ENCODE assay signal across 10 mouse cellular contexts in the genomic region with DNA sequence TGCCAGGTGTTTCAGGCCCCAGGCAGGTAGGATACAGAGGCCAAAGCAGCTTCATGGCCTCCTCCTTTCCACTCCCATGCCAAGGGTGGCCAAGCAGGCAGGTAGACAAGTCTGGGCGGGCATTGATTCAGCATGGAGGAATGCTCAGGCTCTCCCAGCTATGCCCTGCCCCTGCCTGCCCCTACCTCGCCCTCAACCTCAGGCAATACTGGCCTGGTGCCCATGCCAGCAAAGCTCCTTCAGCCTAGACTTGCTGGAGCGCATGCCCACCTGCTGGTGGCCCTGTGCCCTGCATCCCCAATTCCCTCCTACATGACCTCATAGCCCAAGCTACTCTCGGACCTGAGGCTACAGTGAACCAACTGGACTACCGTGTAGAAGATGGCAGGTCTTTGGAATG. TPM values are rescaled to one million over a fixed set of nuclear protein-coding genes. Genes with fewer than 3 reads are reported as not detected.
DNase-seq lines count a peak whose midpoint lies in the region; ATAC-seq lines count a peak whose summit lies in the region.
"Had no signal": no experiment of that assay in that cellular context is flagged by ENCODE, and none has a peak within 500 bp of the region (broad histone marks: within the 10 kb centered on the region; RNA-seq: fewer than 3 reads in every experiment).

No protein-coding gene starts in this region.

- no peaks in the 10 kb centered on the region for H3K27me3 ChIP-seq in midbrain, embryonic 14.5 days (ENCODE audit: control insufficient read depth, insufficient read depth, low read length)
- peaks cover 9% of the 10 kb centered on the region; the same call in 1 of the 2 replicates for H3K27me3 ChIP-seq in forebrain, embryonic 12.5 days

- no peak overlapping the region for H3K27ac ChIP-seq in midbrain, embryonic 14.5 days (replicated peaks; ENCODE audit: low read depth, low read length)
- H3K27ac ChIP-seq in forebrain, embryonic 12.5 days, result no peak overlapping the region
- H3K27ac ChIP-seq: left cerebral cortex, adult 2 months had no signal

- no peak for ATAC-seq in CD4-positive, CD25-positive, alpha-beta regulatory T cell, adult 4 months
- no peak for ATAC-seq in midbrain, embryonic 14.5 days (ENCODE audit: low FRiP score, low TSS enrichment)
- ATAC-seq in forebrain, embryonic 12.5 days (ENCODE audit: low FRiP score), result no peak

- 80% methylated on average over 5 of the region's 5 CpGs for WGBS in midbrain, embryonic 14.5 days
- WGBS in forebrain, embryonic 12.5 days, result 79% methylated on average over 5 of the region's 5 CpGs

- no peak overlapping the region for H3K4me3 ChIP-seq in midbrain, embryonic 14.5 days (replicated peaks; ENCODE audit: low read depth, low read length)
- no peak overlapping the region for H3K4me3 ChIP-seq in forebrain, embryonic 12.5 days (replicated peaks)
- H3K4me3 ChIP-seq: left cerebral cortex, adult 2 months had no signal

- H3K9me3 ChIP-seq in midbrain, embryonic 14.5 days (ENCODE audit: control insufficient read depth, low read length), result no peaks in the 10 kb centered on the region
- no peaks in the 10 kb centered on the region for H3K9me3 ChIP-seq in forebrain, embryonic 12.5 days

- no peaks in the 10 kb centered on the region for H3K4me1 ChIP-seq in midbrain, embryonic 14.5 days (ENCODE audit: control insufficient read depth, insufficient read depth, low read length)
- peaks cover 4% of the 10 kb centered on the region; the same call in 1 of the 2 replicates for H3K4me1 ChIP-seq in forebrain, embryonic 12.5 days

- no peak overlapping the region for H3K9ac ChIP-seq in midbrain, embryonic 14.5 days (replicated peaks; ENCODE audit: low read length)
- H3K9ac ChIP-seq in forebrain, embryonic 12.5 days, result no peak overlapping the region

- H3K36me3 ChIP-seq in midbrain, embryonic 14.5 days (ENCODE audit: control insufficient read depth, insufficient read depth, low read length), result no peaks in the 10 kb centered on the region
- H3K36me3 ChIP-seq in forebrain, embryonic 12.5 days (replicated peaks), result no peaks in the 10 kb centered on the region

- peak; percentile 32 for DNase-seq in CD4-positive, CD25-positive, alpha-beta regulatory T cell, adult 2 months (ENCODE audit: low read depth, low spot score)
- peak; percentile 24 for DNase-seq in ovary, adult 18-20 months (ENCODE audit: low spot score)
- DNase-seq in ovary, postnatal 14 days (ENCODE audit: low spot score), result no peak
- DNase-seq in kidney, postnatal 4 days, result peak; percentile 65 to 77
- DNase-seq in urinary bladder, postnatal 14 days (ENCODE audit: low spot score), result peak; percentile 92
- DNase-seq in midbrain, embryonic 14.5 days, result no peak

- no peak overlapping the region for H3K4me2 ChIP-seq in midbrain, embryonic 14.5 days (ENCODE audit: low read length)
- no peak overlapping the region for H3K4me2 ChIP-seq in forebrain, embryonic 12.5 days

RNA-seq across cellular contexts. Expression of a gene that starts 2.7 kb away (rescaled TPM):
- polyA plus RNA-seq in CD4-positive, CD25-positive, alpha-beta regulatory T cell, adult 4 months (2017; shearing (Covaris generic)), result not detected
- not detected in 2 replicates for polyA plus RNA-seq in midbrain, embryonic 14.5 days (2014; fragmentation: Nextera tagmentation; extraction: Ambion mirVana)
- polyA plus RNA-seq in forebrain, embryonic 12.5 days (2016; fragmentation: Nextera tagmentation; extraction: Ambion mirVana), result not detected in 2 replicates
- polyA plus RNA-seq: neural tube, embryonic 14.5 days had no signal

RNA-seq across cellular contexts. Expression of a gene that starts 4.3 kb away (rescaled TPM):
- not detected for polyA plus RNA-seq in CD4-positive, CD25-positive, alpha-beta regulatory T cell, adult 4 months (2017; shearing (Covaris generic))
- not detected in 2 replicates for polyA plus RNA-seq in midbrain, embryonic 14.5 days (2014; fragmentation: Nextera tagmentation; extraction: Ambion mirVana)
- polyA plus RNA-seq in forebrain, embryonic 12.5 days (2016; fragmentation: Nextera tagmentation; extraction: Ambion mirVana), result 1.3 TPM in 1 of 2 replicates, not detected in the other

RNA-seq across cellular contexts. Expression of a gene that starts 23.3 kb away (rescaled TPM):
- 1,000 to 10,000 TPM; 1,098 to 1,582 TPM for polyA plus RNA-seq in CD4-positive, CD25-positive, alpha-beta regulatory T cell, adult 4 months (2017; shearing (Covaris generic))
- polyA plus RNA-seq in midbrain, embryonic 14.5 days (2014; fragmentation: Nextera tagmentation; extraction: Ambion mirVana), result 2.7 and 8.0 TPM in 2 replicates
- 5.4 and 6.3 TPM in 2 replicates for polyA plus RNA-seq in forebrain, embryonic 12.5 days (2016; fragmentation: Nextera tagmentation; extraction: Ambion mirVana)

RNA-seq across cellular contexts. Expression of a gene that starts 49.5 kb away (rescaled TPM):
- polyA plus RNA-seq in CD4-positive, CD25-positive, alpha-beta regulatory T cell, adult 4 months (2017; shearing (Covaris generic)), result 100 to 1,000 TPM; 277 to 325 TPM
- 208 and 229 TPM in 2 replicates for polyA plus RNA-seq in midbrain, embryonic 14.5 days (2014; fragmentation: Nextera tagmentation; extraction: Ambion mirVana)
- polyA plus RNA-seq in forebrain, embryonic 12.5 days (2016; fragmentation: Nextera tagmentation; extraction: Ambion mirVana), result 132 TPM in 2 replicates

RNA-seq across cellular contexts. Expression of a gene that starts 54.9 kb away (rescaled TPM):
- polyA plus RNA-seq in CD4-positive, CD25-positive, alpha-beta regulatory T cell, adult 4 months (2017; shearing (Covaris generic)), result not detected
- 1.8 TPM in 1 of 2 replicates, not detected in the other for polyA plus RNA-seq in midbrain, embryonic 14.5 days (2014; fragmentation: Nextera tagmentation; extraction: Ambion mirVana)
- 0.60 and 0.91 TPM in 2 replicates for polyA plus RNA-seq in forebrain, embryonic 12.5 days (2016; fragmentation: Nextera tagmentation; extraction: Ambion mirVana)

Comparison
In these comparisons a context has a peak if more than half of its experiments do, and no peak if none do; other contexts are left out.
1. DNase-seq: peak in CD4-positive, CD25-positive, alpha-beta regulatory T cell, adult 2 months (single experiment), ovary, adult 18-20 months (single experiment), kidney, postnatal 4 days (2 of 2) and urinary bladder, postnatal 14 days (single experiment); none in ovary, postnatal 14 days (single experiment) and midbrain, embryonic 14.5 days (single experiment).
2. RNA of a gene that starts 23.3 kb away (polyA plus RNA-seq): 1,098 to 1,582 TPM in CD4-positive, CD25-positive, alpha-beta regulatory T cell, adult 4 months; 2.7 to 8.0 TPM in midbrain, embryonic 14.5 days and 5.4 to 6.3 TPM in forebrain, embryonic 12.5 days; every median in the first group is over 100 times any median in the second.